Mouse (Mus musculus) stomach, embryonic 14.5 days (tissue): ENCODE results near the gene Chrna9. TPM values are rescaled to one million over a fixed set of nuclear protein-coding genes. Genes with fewer than 3 reads are reported as not detected.

Experiments
- ATAC-seq: fragments of 200-750 bp; cut with Nextera tagmentation; 2 replicates; pipeline ENCODE4 v1.8.0; 2017; ENCODE audit warnings: low read depth, moderate TSS enrichment; ENCODE audit not compliant: insufficient number of reproducible peaks, insufficient read depth, low FRiP score
- H3K27ac ChIP-seq: fragments of 300-500 bp; sonication (generic); 2 replicates; pipeline ENCODE4 v1.5.1; 2014; ENCODE audit warnings: mild to moderate bottlenecking, low read length, moderate library complexity, mixed read lengths
- H3K27me3 ChIP-seq: fragments of 300-500 bp; sonication (generic); 2 replicates; pipeline ENCODE4 v1.6.1; 2014; ENCODE audit warnings: low read length, control low read depth, mixed read lengths; ENCODE audit not compliant: control insufficient read depth, insufficient read depth
- H3K36me3 ChIP-seq: fragments of 300-500 bp; sonication (generic); 2 replicates; pipeline ENCODE4 v1.6.1; 2014; ENCODE audit warnings: mild to moderate bottlenecking, control low read depth, low read length, moderate library complexity, mixed read lengths; ENCODE audit not compliant: control insufficient read depth, insufficient read depth
- H3K4me1 ChIP-seq: fragments of 300-500 bp; sonication (generic); 2 replicates; pipeline ENCODE4 v1.6.1; 2014; ENCODE audit warnings: low read length, control low read depth, mixed read lengths; ENCODE audit not compliant: control insufficient read depth, insufficient read depth
- H3K4me2 ChIP-seq: fragments of 300-500 bp; sonication (generic); replicated peaks from 2 replicates; pipeline ENCODE4 v1.6.1; 2014; ENCODE audit warnings: low read depth, low read length, control low read depth
- H3K4me3 ChIP-seq: fragments of 300-500 bp; sonication (generic); 2 replicates; pipeline ENCODE4 v1.5.1; 2014; ENCODE audit warnings: low read depth, low read length, control low read depth
- H3K9ac ChIP-seq: fragments of 300-500 bp; sonication (generic); replicated peaks from 2 replicates; pipeline ENCODE4 v1.6.1; 2014; ENCODE audit warnings: low read depth, mild to moderate bottlenecking, control low read depth, low read length, moderate library complexity, mixed read lengths
- H3K9me3 ChIP-seq: fragments of 300-500 bp; sonication (generic); 2 replicates; pipeline ENCODE4 v1.6.1; 2016; ENCODE audit warnings: low read depth, low read length, control low read depth; ENCODE audit not compliant: control insufficient read depth
- WGBS: fragments of 180-500 bp; shearing (Covaris S2); extraction: QIAGEN DNeasy Blood & Tissue Kit; methylation state at CpG from one replicate; pipeline ENCODE4 v1.1.7; 2014; 5-methylcytosine and 5-hydroxymethylcytosine counted together
- polyA plus RNA-seq: library from polyadenylated mRNA; unstranded; fragments of >200 nt; fragmentation: Nextera tagmentation; extraction: Ambion mirVana; gene quantifications from 2 replicates; pipeline ENCODE4 v1.2.1, GENCODE M21; 2014

Gene Chrna9
- polyA plus RNA-seq, 1 experiment from 2014 or later = not detected

DNA sequence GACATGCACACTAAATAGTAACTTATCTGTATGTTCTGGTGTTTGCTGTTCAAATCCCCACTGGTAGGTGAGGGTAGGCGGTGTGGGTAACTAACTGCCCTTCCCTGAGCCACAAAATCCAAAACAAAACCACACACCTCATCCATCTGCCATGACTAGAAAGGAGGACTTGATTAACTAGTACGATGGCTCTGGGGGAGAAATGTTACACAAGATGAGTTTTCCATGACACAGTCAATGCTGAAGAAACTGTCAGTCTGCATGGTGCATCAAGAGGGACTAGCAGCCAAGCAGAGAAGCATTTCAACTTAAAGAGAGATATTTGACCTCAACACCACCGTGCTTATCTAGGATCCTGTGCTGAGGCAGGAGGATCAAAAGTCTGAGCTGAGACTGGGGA, 36.0 kb upstream of the Chrna9 start:
- no peak for ATAC-seq
- H3K36me3 ChIP-seq = no peaks in the 10 kb centered on the region
- H3K9me3 ChIP-seq = peaks cover 7% of the 10 kb centered on the region; the same call in 1 of the 2 replicates
- H3K4me1 ChIP-seq = no peaks in the 10 kb centered on the region
- H3K27ac ChIP-seq = no peak overlapping the region
- H3K4me3 ChIP-seq = no peak overlapping the region
- H3K4me2 ChIP-seq = no peak overlapping the region
- WGBS = 80% methylated on average over 3 of the region's 3 CpGs
- H3K27me3 ChIP-seq = no peaks in the 10 kb centered on the region
- no peak overlapping the region for H3K9ac ChIP-seq

DNA sequence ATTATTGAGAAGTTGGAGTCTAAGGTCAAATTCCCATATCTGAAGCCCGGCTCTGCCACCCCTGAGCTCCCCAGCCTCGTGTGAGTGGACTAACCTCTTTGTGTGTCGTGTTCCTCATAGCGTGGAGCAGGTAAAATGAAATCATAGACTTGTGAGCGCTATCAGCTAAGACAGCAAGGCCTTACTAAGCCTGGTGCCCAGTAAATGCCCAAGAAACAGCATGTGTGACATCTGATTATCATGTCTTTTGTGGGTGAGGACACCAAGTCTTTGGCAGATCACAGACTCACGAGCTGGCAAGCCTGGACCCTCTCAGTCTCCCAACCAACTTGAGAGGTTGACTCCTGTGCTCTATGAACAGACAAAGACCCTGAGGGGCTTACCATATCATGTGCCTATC, 34.6 kb upstream of the Chrna9 start:
- no peaks in the 10 kb centered on the region for H3K27me3 ChIP-seq
- H3K4me2 ChIP-seq = no peak overlapping the region
- H3K9ac ChIP-seq = no peak overlapping the region
- 88% methylated on average over 6 of the region's 6 CpGs for WGBS
- H3K36me3 ChIP-seq = no peaks in the 10 kb centered on the region
- no peak overlapping the region for H3K4me3 ChIP-seq
- H3K9me3 ChIP-seq = peaks cover 14% of the 10 kb centered on the region; the same call in 1 of the 2 replicates
- no peak overlapping the region for H3K27ac ChIP-seq
- no peaks in the 10 kb centered on the region for H3K4me1 ChIP-seq
- no peak for ATAC-seq

- ATAC-seq = 0 out of 2 replicates have a peak, but pooled peaks have one; percentile 37
Measured at GRCm38 (mm10) chr5:65900862-65901265, 33.9 kb upstream of the Chrna9 start.

DNA sequence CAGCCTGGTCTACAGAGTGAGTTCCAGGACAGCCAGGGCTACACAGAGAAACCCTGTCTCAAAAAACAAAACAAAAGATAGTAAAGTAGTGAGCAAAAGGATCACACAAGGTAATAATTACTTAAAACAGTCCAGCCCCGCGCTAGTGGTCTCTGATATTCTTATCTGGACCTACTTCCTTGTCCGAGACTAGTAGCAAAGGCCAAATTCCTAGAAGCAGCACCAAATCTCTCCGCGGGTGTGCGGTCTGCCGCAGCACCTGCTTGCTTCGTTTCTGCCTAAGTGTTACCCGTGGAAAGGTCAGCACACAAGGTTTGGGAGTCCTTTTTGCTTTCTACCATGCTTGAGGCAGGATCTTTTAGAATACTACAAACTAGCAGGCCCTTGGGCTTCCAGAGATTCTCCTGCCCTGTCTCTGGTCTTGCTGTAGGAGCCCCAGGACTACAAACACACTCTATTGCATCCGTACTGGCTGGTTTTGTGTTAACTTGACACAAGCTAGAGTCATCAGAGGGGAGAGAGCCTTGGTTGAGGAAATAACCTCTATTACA, 32.8 kb upstream of the Chrna9 start:
- no peaks in the 10 kb centered on the region for H3K27me3 ChIP-seq
- H3K9me3 ChIP-seq = peaks cover 20% of the 10 kb centered on the region; the same call in 1 of the 2 replicates
- H3K36me3 ChIP-seq = no peaks in the 10 kb centered on the region
- no peak overlapping the region for H3K4me2 ChIP-seq
- H3K27ac ChIP-seq = no peak overlapping the region
- H3K9ac ChIP-seq = no peak overlapping the region
- H3K4me1 ChIP-seq = no peaks in the 10 kb centered on the region
- 86% methylated on average over 10 of the region's 10 CpGs for WGBS
- no peak overlapping the region for H3K4me3 ChIP-seq
- no peak for ATAC-seq

More at GRCm38 (mm10) chr5:65900862-65901265, 33.9 kb upstream of the Chrna9 start:
- no peaks in the 10 kb centered on the region for H3K27me3 ChIP-seq
- H3K4me2 ChIP-seq = no peak overlapping the region
- H3K27ac ChIP-seq = no peak overlapping the region
- no peaks in the 10 kb centered on the region for H3K36me3 ChIP-seq
- 49% methylated on average over 7 of the region's 7 CpGs for WGBS
- H3K9me3 ChIP-seq = peaks cover 15% of the 10 kb centered on the region; the same call in 1 of the 2 replicates
- no peaks in the 10 kb centered on the region for H3K4me1 ChIP-seq
- H3K4me3 ChIP-seq = no peak overlapping the region
- no peak overlapping the region for H3K9ac ChIP-seq

- no peak overlapping the region for H3K4me2 ChIP-seq
- WGBS = 91% methylated on average over 9 of the region's 9 CpGs
- no peak overlapping the region for H3K27ac ChIP-seq
- peaks cover 20% of the 10 kb centered on the region; the same call in 1 of the 2 replicates for H3K9me3 ChIP-seq
- H3K36me3 ChIP-seq = no peaks in the 10 kb centered on the region
- no peak overlapping the region for H3K4me3 ChIP-seq
- no peak overlapping the region for H3K9ac ChIP-seq
- H3K27me3 ChIP-seq = no peaks in the 10 kb centered on the region
- no peaks in the 10 kb centered on the region for H3K4me1 ChIP-seq
- no peak for ATAC-seq
Measured at GRCm38 (mm10) chr5:65902811-65903210, 31.9 kb upstream of the Chrna9 start.

DNA sequence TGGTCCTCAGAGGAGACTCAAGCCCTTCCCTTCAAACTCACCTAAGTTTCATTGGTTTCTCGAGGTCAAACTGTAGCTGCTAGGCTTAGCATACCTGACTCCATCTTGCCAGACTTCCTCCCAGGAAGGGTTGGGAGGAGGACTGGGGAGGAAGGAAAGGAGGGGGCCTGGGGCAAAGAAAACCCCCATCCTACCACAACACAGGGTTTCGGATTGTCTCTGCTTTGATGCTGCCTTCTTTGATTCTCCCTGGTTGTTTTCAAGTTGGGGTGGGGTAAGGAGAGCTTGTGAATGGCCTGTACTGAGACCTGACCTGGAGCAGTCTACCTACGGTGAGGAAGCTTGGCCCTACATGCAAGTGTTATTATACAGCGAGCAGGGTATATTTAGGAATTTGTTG, 30.2 kb upstream of the Chrna9 start:
- no peak overlapping the region for H3K9ac ChIP-seq
- no peak overlapping the region for H3K4me2 ChIP-seq
- H3K4me1 ChIP-seq = no peaks in the 10 kb centered on the region
- no peaks in the 10 kb centered on the region for H3K27me3 ChIP-seq
- H3K4me3 ChIP-seq = no peak overlapping the region
- no peak overlapping the region for H3K27ac ChIP-seq
- 91% methylated on average over 4 of the region's 4 CpGs for WGBS
- ATAC-seq = no peak
- peaks cover 20% of the 10 kb centered on the region; the same call in 1 of the 2 replicates for H3K9me3 ChIP-seq
- no peaks in the 10 kb centered on the region for H3K36me3 ChIP-seq

- WGBS = 56% methylated on average over 2 of the region's 2 CpGs
- Histone ChIP-seq H3K4me2 (no peak overlapping the region), H3K9ac (no peak overlapping the region), H3K27me3 (no peaks in the 10 kb centered on the region), H3K4me1 (no peaks in the 10 kb centered on the region), H3K4me3 (no peak overlapping the region), H3K9me3 (peaks cover 13% of the 10 kb centered on the region; the same call in 1 of the 2 replicates), H3K36me3 (no peaks in the 10 kb centered on the region), H3K27ac (no peak overlapping the region)
- ATAC-seq = no peak
Measured at GRCm38 (mm10) chr5:65908751-65909150, 26.0 kb upstream of the Chrna9 start.

GRCm38 (mm10) chr5:65909321-65909720, 25.4 kb upstream of the Chrna9 start:
- peaks cover 13% of the 10 kb centered on the region; the same call in 1 of the 2 replicates for H3K9me3 ChIP-seq
- H3K4me3 ChIP-seq = no peak overlapping the region
- H3K4me1 ChIP-seq = no peaks in the 10 kb centered on the region
- no peak overlapping the region for H3K4me2 ChIP-seq
- H3K27ac ChIP-seq = no peak overlapping the region
- no peaks in the 10 kb centered on the region for H3K36me3 ChIP-seq
- H3K9ac ChIP-seq = no peak overlapping the region
- ATAC-seq = no peak
- no peaks in the 10 kb centered on the region for H3K27me3 ChIP-seq
- 78% methylated on average over 4 of the region's 4 CpGs for WGBS

GRCm38 (mm10) chr5:65910398-65910797, 24.3 kb upstream of the Chrna9 start:
- no peak for ATAC-seq
- 86% methylated on average over 4 of the region's 4 CpGs for WGBS
- H3K4me3 ChIP-seq = no peak overlapping the region
- H3K36me3 ChIP-seq = no peaks in the 10 kb centered on the region
- no peaks in the 10 kb centered on the region for H3K4me1 ChIP-seq
- no peaks in the 10 kb centered on the region for H3K27me3 ChIP-seq
- no peak overlapping the region for H3K27ac ChIP-seq
- H3K9me3 ChIP-seq = peaks cover 5% of the 10 kb centered on the region; the same call in 1 of the 2 replicates
- H3K4me2 ChIP-seq = no peak overlapping the region
- no peak overlapping the region for H3K9ac ChIP-seq
